Mouse (Mus musculus): ENCODE measurements at regions not wholly inside any gene's neighbourhood (a gene's known extent, or its start where the extent isn't known, plus 50 kb on each side); places are given as distances from the start of the nearest gene placed in this dataset.

- H3K9ac ChIP-seq (ENCODE audit: insufficient read depth, low read depth, low read length, poor library complexity, severe bottlenecking), result no peak overlapping the region
- no peak for TF ChIP-seq CHD2 (IDR thresholded peaks at IDR 0.05; ENCODE audit: low read depth, low read length)
- no peak for TF ChIP-seq ZC3H11A (IDR thresholded peaks at IDR 0.05; ENCODE audit: borderline replicate concordance, low read depth, low read length)
- TF ChIP-seq HCFC1 (IDR thresholded peaks at IDR 0.05; ENCODE audit: borderline replicate concordance, insufficient read depth, low read length), result no peak
- TF ChIP-seq ZNF384 (IDR thresholded peaks at IDR 0.05; ENCODE audit: low read depth, low read length), result no peak
- no peak for TF ChIP-seq MAFK (IDR thresholded peaks at IDR 0.05; ENCODE audit: insufficient read depth, low read depth, low read length)
- no peak for DNase-seq (ENCODE audit: low read depth, low spot score)
- no peaks in the 10 kb centered on the region for H3K9me3 ChIP-seq (ENCODE audit: control insufficient read depth, insufficient read depth, low read depth, low read length)
- peaks cover 0 to 2% of the 10 kb centered on the region in 2 experiments; a peak in 1 of 4 replicates for H3K4me1 ChIP-seq (ENCODE audit: control insufficient read depth in 2 of 2, insufficient read depth in 2 of 2, low read length in 2 of 2, poor library complexity in 1 of 2)
- in situ Hi-C loops (cut with MboI; ENCODE audit: low sequenced_read_pairs in 2 of 2, unreplicated experiment in 2 of 2), result no loop called here
- no peak overlapping the region for H3K4me3 ChIP-seq (ENCODE audit: insufficient read depth in 1 of 2, low read depth in 1 of 2, low read length in 2 of 2, poor library complexity in 1 of 2, severe bottlenecking in 1 of 2)
- no peaks in the 10 kb centered on the region for H3K36me3 ChIP-seq (ENCODE audit: control insufficient read depth, insufficient read depth, low read length, poor library complexity, severe bottlenecking)
- H3K27ac ChIP-seq (ENCODE audit: insufficient read depth, low read depth, low read length, poor library complexity, severe bottlenecking), result no peak overlapping the region
Observed at GRCm38 (mm10) chr9:61214943-61215342, 157.2 kb upstream of the Tle3 start.

GRCm38 (mm10) chr9:61216012-61216770, 156.0 kb upstream of the Tle3 start:
- peaks cover 0 to 2% of the 10 kb centered on the region in 2 experiments; a peak in 1 of 4 replicates for H3K4me1 ChIP-seq (ENCODE audit: control insufficient read depth in 2 of 2, insufficient read depth in 2 of 2, low read length in 2 of 2, poor library complexity in 1 of 2)
- no peak for TF ChIP-seq MAFK (IDR thresholded peaks at IDR 0.05; ENCODE audit: insufficient read depth, low read depth, low read length)
- no peak for TF ChIP-seq ZNF384 (IDR thresholded peaks at IDR 0.05; ENCODE audit: low read depth, low read length)
- no peak for TF ChIP-seq CHD2 (IDR thresholded peaks at IDR 0.05; ENCODE audit: low read depth, low read length)
- TF ChIP-seq HCFC1 (IDR thresholded peaks at IDR 0.05; ENCODE audit: borderline replicate concordance, insufficient read depth, low read length), result no peak
- TF ChIP-seq ZC3H11A (IDR thresholded peaks at IDR 0.05; ENCODE audit: borderline replicate concordance, low read depth, low read length), result no peak
- in situ Hi-C loops (cut with MboI; ENCODE audit: low sequenced_read_pairs in 2 of 2, unreplicated experiment in 2 of 2), result no loop called here
- H3K36me3 ChIP-seq (ENCODE audit: control insufficient read depth, insufficient read depth, low read length, poor library complexity, severe bottlenecking), result no peaks in the 10 kb centered on the region
- no peak for DNase-seq (ENCODE audit: low read depth, low spot score)
- H3K27ac ChIP-seq (ENCODE audit: insufficient read depth, low read depth, low read length, poor library complexity, severe bottlenecking), result no peak overlapping the region
- H3K9ac ChIP-seq (ENCODE audit: insufficient read depth, low read depth, low read length, poor library complexity, severe bottlenecking), result no peak overlapping the region
- H3K4me3 ChIP-seq (ENCODE audit: insufficient read depth in 1 of 2, low read depth in 1 of 2, low read length in 2 of 2, poor library complexity in 1 of 2, severe bottlenecking in 1 of 2), result no peak overlapping the region
- H3K9me3 ChIP-seq (ENCODE audit: control insufficient read depth, insufficient read depth, low read depth, low read length), result no peaks in the 10 kb centered on the region

GRCm38 (mm10) chr9:61220017-61220416, 152.1 kb upstream of the Tle3 start:
- TF ChIP-seq ZC3H11A (IDR thresholded peaks at IDR 0.05; ENCODE audit: borderline replicate concordance, low read depth, low read length), result no peak
- TF ChIP-seq HCFC1 (IDR thresholded peaks at IDR 0.05; ENCODE audit: borderline replicate concordance, insufficient read depth, low read length), result no peak
- TF ChIP-seq MAFK (IDR thresholded peaks at IDR 0.05; ENCODE audit: insufficient read depth, low read depth, low read length), result no peak
- no peak for TF ChIP-seq ZNF384 (IDR thresholded peaks at IDR 0.05; ENCODE audit: low read depth, low read length)
- TF ChIP-seq CHD2 (IDR thresholded peaks at IDR 0.05; ENCODE audit: low read depth, low read length), result no peak
- in situ Hi-C loops (cut with MboI; ENCODE audit: low sequenced_read_pairs in 2 of 2, unreplicated experiment in 2 of 2), result no loop called here

GRCm38 (mm10) chr9:61222212-61223003, 149.8 kb upstream of the Tle3 start:
- Histone ChIP-seq H3K27ac (ENCODE audit: insufficient read depth, low read depth, low read length, poor library complexity, severe bottlenecking) (no peak overlapping the region), H3K9ac (ENCODE audit: insufficient read depth, low read depth, low read length, poor library complexity, severe bottlenecking) (no peak overlapping the region), H3K9me3 (ENCODE audit: control insufficient read depth, insufficient read depth, low read depth, low read length) (no peaks in the 10 kb centered on the region), H3K4me1 (ENCODE audit: control insufficient read depth in 2 of 2, insufficient read depth in 2 of 2, low read length in 2 of 2, poor library complexity in 1 of 2) (peaks cover 0 to 14% of the 10 kb centered on the region in 2 experiments; a peak in 2 of 4 replicates), H3K36me3 (ENCODE audit: control insufficient read depth, insufficient read depth, low read length, poor library complexity, severe bottlenecking) (no peaks in the 10 kb centered on the region), H3K4me3 (ENCODE audit: insufficient read depth in 1 of 2, low read depth in 1 of 2, low read length in 2 of 2, poor library complexity in 1 of 2, severe bottlenecking in 1 of 2) (no peak overlapping the region)
- in situ Hi-C loops (cut with MboI; ENCODE audit: low sequenced_read_pairs in 2 of 2, unreplicated experiment in 2 of 2), result no loop called here
- TF ChIP-seq MAFK (IDR thresholded peaks at IDR 0.05; ENCODE audit: insufficient read depth, low read depth, low read length), result no peak
- no peak for TF ChIP-seq CHD2 (IDR thresholded peaks at IDR 0.05; ENCODE audit: low read depth, low read length)
- TF ChIP-seq ZC3H11A (IDR thresholded peaks at IDR 0.05; ENCODE audit: borderline replicate concordance, low read depth, low read length), result no peak
- DNase-seq (ENCODE audit: low read depth, low spot score), result peak; percentile 59

More at GRCm38 (mm10) chr9:61220017-61220416, 152.1 kb upstream of the Tle3 start:
- no peaks in the 10 kb centered on the region for H3K36me3 ChIP-seq (ENCODE audit: control insufficient read depth, insufficient read depth, low read length, poor library complexity, severe bottlenecking)
- no peak overlapping the region for H3K9ac ChIP-seq (ENCODE audit: insufficient read depth, low read depth, low read length, poor library complexity, severe bottlenecking)
- H3K9me3 ChIP-seq (ENCODE audit: control insufficient read depth, insufficient read depth, low read depth, low read length), result no peaks in the 10 kb centered on the region
- H3K4me3 ChIP-seq (ENCODE audit: insufficient read depth in 1 of 2, low read depth in 1 of 2, low read length in 2 of 2, poor library complexity in 1 of 2, severe bottlenecking in 1 of 2), result no peak overlapping the region
- no peak overlapping the region for H3K27ac ChIP-seq (ENCODE audit: insufficient read depth, low read depth, low read length, poor library complexity, severe bottlenecking)
- DNase-seq (ENCODE audit: low read depth, low spot score), result no peak
- peaks cover 0 to 11% of the 10 kb centered on the region in 2 experiments; a peak in 2 of 4 replicates for H3K4me1 ChIP-seq (ENCODE audit: control insufficient read depth in 2 of 2, insufficient read depth in 2 of 2, low read length in 2 of 2, poor library complexity in 1 of 2)

Data from ES-E14 (cell line).